Mouse (Mus musculus): ENCODE results near the gene Cldn15. TPM values are rescaled to one million over a fixed set of nuclear protein-coding genes. Genes with fewer than 3 reads are reported as not detected.

Cldn15 gene
- polyA plus RNA-seq (2015; fragmentation: Nextera tagmentation; extraction: Ambion mirVana): 0.15 and 0.30 TPM in 2 replicates

GRCm38 (mm10) chr5:136966331-136966730 is at the start of gene Cldn15:
TSS of gene Cldn15 (plus strand) at chr5:136966616.
- Histone ChIP-seq H3K27me3 (ENCODE audit: control insufficient read depth, insufficient read depth, low read depth, low read length) (no peaks in the 10 kb centered on the region), H3K9me3 (replicated peaks; ENCODE audit: control insufficient read depth, low read length, poor library complexity, severe bottlenecking) (no peaks in the 10 kb centered on the region), H3K27ac (ENCODE audit: low read length) (no peak within 1 kb of the TSS), H3K4me2 (ENCODE audit: low read length) (no peak within 1 kb of the TSS), H3K9ac (ENCODE audit: low read depth, low read length) (no peak within 1 kb of the TSS), H3K4me3 (ENCODE audit: low read depth, low read length) (no peak within 1 kb of the TSS), H3K36me3 (ENCODE audit: control insufficient read depth, insufficient read depth, low read length) (peaks cover 15% of the 10 kb centered on the region), H3K4me1 (ENCODE audit: control insufficient read depth, insufficient read depth, low read length) (peaks cover 8% of the 10 kb centered on the region)
- WGBS: 82% methylated on average over 6 of the region's 6 CpGs
- no peak for ATAC-seq

GRCm38 (mm10) chr5:136917613-136918242 is 48.7 kb upstream of the Cldn15 start:
- WGBS: 94% methylated on average over 8 of the region's 8 CpGs
- no peaks in the 10 kb centered on the region for H3K27me3 ChIP-seq (ENCODE audit: control insufficient read depth, insufficient read depth, low read depth, low read length)
- H3K4me2 ChIP-seq (ENCODE audit: low read length): no peak overlapping the region
- H3K9me3 ChIP-seq (replicated peaks; ENCODE audit: control insufficient read depth, low read length, poor library complexity, severe bottlenecking): no peaks in the 10 kb centered on the region
- ATAC-seq: no peak
- H3K9ac ChIP-seq (ENCODE audit: low read depth, low read length): no peak overlapping the region
- peaks cover 6% of the 10 kb centered on the region; the same call in 1 of the 2 replicates for H3K4me1 ChIP-seq (ENCODE audit: control insufficient read depth, insufficient read depth, low read length)
- H3K4me3 ChIP-seq (ENCODE audit: low read depth, low read length): no peak overlapping the region
- no peak overlapping the region for H3K27ac ChIP-seq (ENCODE audit: low read length)
- H3K36me3 ChIP-seq (ENCODE audit: control insufficient read depth, insufficient read depth, low read length): peaks cover 6% of the 10 kb centered on the region; the same call in 1 of the 2 replicates

GRCm38 (mm10) chr5:136918655-136919472 is 47.6 kb upstream of the Cldn15 start:
- peak overlapping the region; percentile 84 for H3K27ac ChIP-seq (ENCODE audit: low read length)
- H3K9me3 ChIP-seq (replicated peaks; ENCODE audit: control insufficient read depth, low read length, poor library complexity, severe bottlenecking): no peaks in the 10 kb centered on the region
- 3% methylated on average over 38 of the region's 38 CpGs for WGBS
- peak overlapping the region; percentile 66 for H3K4me2 ChIP-seq (ENCODE audit: low read length)
- no peaks in the 10 kb centered on the region for H3K36me3 ChIP-seq (ENCODE audit: control insufficient read depth, insufficient read depth, low read length)
- H3K4me1 ChIP-seq (ENCODE audit: control insufficient read depth, insufficient read depth, low read length): peaks cover 6% of the 10 kb centered on the region; the same call in 1 of the 2 replicates
- peak overlapping the region; percentile 58 for H3K4me3 ChIP-seq (ENCODE audit: low read depth, low read length)
- ATAC-seq: peak; percentile 92
- no peaks in the 10 kb centered on the region for H3K27me3 ChIP-seq (ENCODE audit: control insufficient read depth, insufficient read depth, low read depth, low read length)
- H3K9ac ChIP-seq (ENCODE audit: low read depth, low read length): peak overlapping the region; percentile 67

DNA sequence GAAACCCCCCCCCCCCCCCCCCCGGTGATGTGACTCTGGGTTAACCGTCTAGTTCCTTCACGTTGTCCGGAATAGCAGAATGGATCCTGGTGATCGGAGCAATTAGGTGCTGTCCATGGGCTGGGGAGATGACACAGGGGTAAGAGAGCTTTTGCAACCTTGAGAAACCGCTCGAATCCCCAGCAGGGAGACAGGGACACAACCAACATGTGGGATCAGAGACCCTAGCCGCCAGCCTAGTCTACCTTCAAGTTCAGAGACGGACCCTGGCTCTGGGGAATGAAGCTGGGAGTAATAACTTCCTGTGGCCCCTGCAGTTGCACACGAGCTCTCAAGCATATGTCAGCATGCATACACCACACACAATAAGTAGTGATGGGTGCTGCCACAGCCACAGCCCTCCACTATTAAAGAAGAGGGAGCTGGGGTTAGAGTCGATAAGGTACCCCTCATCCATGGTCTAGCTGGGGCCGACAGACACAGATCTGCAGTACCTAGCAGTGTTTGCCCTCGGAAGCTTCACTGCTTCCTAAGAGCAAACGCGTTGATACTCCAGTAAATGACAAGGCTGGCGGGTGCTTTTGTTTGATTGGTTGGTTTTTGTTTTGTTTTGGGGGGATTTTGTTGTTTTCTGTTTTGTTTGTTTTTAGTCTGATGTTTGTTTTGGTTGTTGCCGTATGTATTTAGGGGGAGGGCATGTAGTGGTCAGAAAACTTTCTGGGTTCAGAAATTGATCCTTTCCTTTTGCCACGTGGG is 46.7 kb upstream of the Cldn15 start:
- H3K4me1 ChIP-seq (ENCODE audit: control insufficient read depth, insufficient read depth, low read length): peaks cover 6% of the 10 kb centered on the region; the same call in 1 of the 2 replicates
- no peaks in the 10 kb centered on the region for H3K27me3 ChIP-seq (ENCODE audit: control insufficient read depth, insufficient read depth, low read depth, low read length)
- no peaks in the 10 kb centered on the region for H3K9me3 ChIP-seq (replicated peaks; ENCODE audit: control insufficient read depth, low read length, poor library complexity, severe bottlenecking)
- peak; percentile 14; the same call in 1 of the 2 replicates for ATAC-seq
- H3K9ac ChIP-seq (ENCODE audit: low read depth, low read length): peak overlapping the region; percentile 67
- peak overlapping the region; percentile 58 for H3K4me3 ChIP-seq (ENCODE audit: low read depth, low read length)
- 21% methylated on average over 18 of the region's 18 CpGs for WGBS
- H3K27ac ChIP-seq (ENCODE audit: low read length): peak overlapping the region; percentile 84; the same call in 1 of the 2 replicates
- no peaks in the 10 kb centered on the region for H3K36me3 ChIP-seq (ENCODE audit: control insufficient read depth, insufficient read depth, low read length)
- peak overlapping the region; percentile 66 for H3K4me2 ChIP-seq (ENCODE audit: low read length)

DNA sequence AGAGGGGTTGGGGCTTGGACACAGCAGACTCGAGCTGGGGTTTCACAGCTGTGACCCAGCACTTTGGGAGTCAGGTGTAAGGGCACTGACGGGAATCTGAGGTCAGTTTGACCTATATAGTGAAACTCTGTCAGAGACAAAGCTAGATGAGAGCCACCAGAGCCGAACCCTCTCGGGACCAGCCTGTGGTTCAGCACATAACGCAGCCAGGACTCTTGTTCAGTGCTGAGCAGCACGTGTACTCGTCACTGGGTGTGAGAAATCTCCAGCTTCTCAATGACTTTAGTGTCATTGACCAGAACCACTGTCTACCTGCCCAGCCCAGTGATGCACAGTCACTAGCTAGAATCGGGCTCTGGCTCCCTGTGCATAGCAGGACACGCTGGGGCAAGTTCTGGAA is 43.6 kb upstream of the Cldn15 start:
- Histone ChIP-seq H3K9ac (ENCODE audit: low read depth, low read length) (no peak overlapping the region), H3K27ac (ENCODE audit: low read length) (no peak overlapping the region), H3K27me3 (ENCODE audit: control insufficient read depth, insufficient read depth, low read depth, low read length) (no peaks in the 10 kb centered on the region), H3K36me3 (ENCODE audit: control insufficient read depth, insufficient read depth, low read length) (0 out of 2 replicates have a peak, but pooled peaks cover 3% of the 10 kb centered on the region), H3K4me2 (ENCODE audit: low read length) (no peak overlapping the region), H3K9me3 (replicated peaks; ENCODE audit: control insufficient read depth, low read length, poor library complexity, severe bottlenecking) (no peaks in the 10 kb centered on the region), H3K4me1 (ENCODE audit: control insufficient read depth, insufficient read depth, low read length) (peaks cover 6% of the 10 kb centered on the region; the same call in 1 of the 2 replicates), H3K4me3 (ENCODE audit: low read depth, low read length) (no peak overlapping the region)
- ATAC-seq: no peak
- WGBS: 87% methylated on average over 9 of the region's 9 CpGs

DNA sequence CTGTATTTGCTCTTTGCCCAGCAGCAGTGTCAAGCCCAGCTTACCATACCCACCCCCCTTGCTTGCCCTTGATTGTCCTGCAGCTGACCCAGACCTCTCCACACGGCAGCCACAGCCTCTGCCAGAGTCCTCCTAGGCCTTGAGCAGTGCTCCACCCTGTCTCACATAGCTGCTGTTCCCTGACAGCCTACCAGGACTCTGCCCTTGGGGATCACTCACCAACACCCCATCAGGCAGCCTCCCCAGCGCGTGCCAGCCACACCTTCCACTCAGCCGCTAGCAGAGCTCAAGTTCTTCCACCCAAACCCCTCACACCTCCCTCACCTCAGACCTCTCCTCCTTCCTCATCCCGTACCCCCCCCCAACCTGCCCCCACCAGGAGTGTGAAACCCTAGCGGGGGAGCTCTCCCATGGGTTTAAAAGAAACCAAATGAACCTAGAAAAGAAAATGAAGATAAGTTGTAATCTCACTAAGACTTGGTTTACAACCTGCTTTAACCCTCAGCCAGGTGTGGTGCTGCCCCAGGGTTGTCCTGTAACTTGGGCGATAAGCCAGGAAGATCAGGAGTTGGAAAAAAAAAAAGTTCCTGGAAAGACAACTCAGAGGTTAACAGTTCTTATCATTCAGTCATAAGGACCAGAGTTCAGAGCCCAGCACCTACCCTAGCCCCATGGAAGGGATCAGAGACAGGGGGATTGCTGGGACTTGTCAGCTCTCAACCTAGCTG is 42.5 kb upstream of the Cldn15 start:
- no peak overlapping the region for H3K4me2 ChIP-seq (ENCODE audit: low read length)
- H3K4me1 ChIP-seq (ENCODE audit: control insufficient read depth, insufficient read depth, low read length): peaks cover 6% of the 10 kb centered on the region; the same call in 1 of the 2 replicates
- H3K4me3 ChIP-seq (ENCODE audit: low read depth, low read length): no peak overlapping the region
- H3K27me3 ChIP-seq (ENCODE audit: control insufficient read depth, insufficient read depth, low read depth, low read length): no peaks in the 10 kb centered on the region
- H3K9me3 ChIP-seq (replicated peaks; ENCODE audit: control insufficient read depth, low read length, poor library complexity, severe bottlenecking): no peaks in the 10 kb centered on the region
- WGBS: 84% methylated on average over 7 of the region's 7 CpGs
- H3K36me3 ChIP-seq (ENCODE audit: control insufficient read depth, insufficient read depth, low read length): 0 out of 2 replicates have a peak, but pooled peaks cover 3% of the 10 kb centered on the region
- H3K27ac ChIP-seq (ENCODE audit: low read length): no peak overlapping the region
- ATAC-seq: no peak
- no peak overlapping the region for H3K9ac ChIP-seq (ENCODE audit: low read depth, low read length)

GRCm38 (mm10) chr5:136929073-136929472 is 37.3 kb upstream of the Cldn15 start:
- Histone ChIP-seq H3K4me3 (ENCODE audit: low read depth, low read length) (no peak overlapping the region), H3K4me2 (ENCODE audit: low read length) (no peak overlapping the region), H3K9me3 (replicated peaks; ENCODE audit: control insufficient read depth, low read length, poor library complexity, severe bottlenecking) (no peaks in the 10 kb centered on the region), H3K9ac (ENCODE audit: low read depth, low read length) (peak overlapping the region; percentile 33; the same call in 1 of the 2 replicates), H3K27me3 (ENCODE audit: control insufficient read depth, insufficient read depth, low read depth, low read length) (no peaks in the 10 kb centered on the region), H3K36me3 (ENCODE audit: control insufficient read depth, insufficient read depth, low read length) (0 out of 2 replicates have a peak, but pooled peaks cover 3% of the 10 kb centered on the region), H3K4me1 (ENCODE audit: control insufficient read depth, insufficient read depth, low read length) (no peaks in the 10 kb centered on the region), H3K27ac (ENCODE audit: low read length) (no peak overlapping the region)
- ATAC-seq: peak; percentile 80
- WGBS: 23% methylated on average over 4 of the region's 4 CpGs

DNA sequence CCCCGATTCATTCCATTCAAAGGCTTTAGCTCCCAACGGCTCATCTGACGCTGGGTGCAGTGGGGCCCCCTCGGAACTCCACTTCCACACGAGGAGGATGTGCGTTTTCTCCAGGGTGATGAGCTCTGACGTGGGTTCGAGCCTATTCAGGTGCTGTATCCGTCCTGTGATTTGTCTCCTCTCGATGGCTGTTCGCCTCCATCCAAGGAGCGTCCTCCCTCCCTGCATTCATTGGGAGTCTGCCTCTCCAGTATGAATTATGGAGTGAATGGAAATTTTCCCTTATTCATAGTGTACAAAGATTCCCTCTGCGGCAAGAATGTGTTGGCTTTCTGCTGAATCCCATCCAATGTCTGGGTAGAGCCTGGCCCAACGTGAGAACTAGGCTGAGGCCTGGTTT is 34.5 kb upstream of the Cldn15 start:
- Histone ChIP-seq H3K36me3 (ENCODE audit: control insufficient read depth, insufficient read depth, low read length) (no peaks in the 10 kb centered on the region), H3K4me1 (ENCODE audit: control insufficient read depth, insufficient read depth, low read length) (no peaks in the 10 kb centered on the region), H3K9me3 (replicated peaks; ENCODE audit: control insufficient read depth, low read length, poor library complexity, severe bottlenecking) (no peaks in the 10 kb centered on the region), H3K4me2 (ENCODE audit: low read length) (no peak overlapping the region), H3K4me3 (ENCODE audit: low read depth, low read length) (no peak overlapping the region), H3K9ac (ENCODE audit: low read depth, low read length) (no peak overlapping the region), H3K27ac (ENCODE audit: low read length) (no peak overlapping the region), H3K27me3 (ENCODE audit: control insufficient read depth, insufficient read depth, low read depth, low read length) (no peaks in the 10 kb centered on the region)
- 86% methylated on average over 14 of the region's 14 CpGs for WGBS
- no peak for ATAC-seq
